Mouse (Mus musculus): ENCODE measurements around the gene Max. TPM values are rescaled to one million over a fixed set of nuclear protein-coding genes. Genes with fewer than 3 reads are reported as not detected.

Max gene
- polyA plus RNA-seq, 1 experiment, result 27.4 TPM

GRCm38 (mm10) chr12:76920990-76921389 lies 41.0 kb downstream of the Max start:
- DNase-seq (ENCODE audit: low read depth), result no peak

- no peak for DNase-seq (ENCODE audit: low read depth)
These were observed 41.6 kb downstream of the Max start for GRCm38 (mm10) chr12:76920398-76920797.

- no peak for DNase-seq (ENCODE audit: low read depth)
These were observed 43.1 kb downstream of the Max start for GRCm38 (mm10) chr12:76918855-76919254.

GRCm38 (mm10) chr12:76918113-76918512 lies 43.9 kb downstream of the Max start:
- DNase-seq (ENCODE audit: low read depth), result no peak

- DNase-seq (ENCODE audit: low read depth), result no peak
These were observed 45.8 kb downstream of the Max start for GRCm38 (mm10) chr12:76916163-76916562.

- no peak for DNase-seq (ENCODE audit: low read depth)
These were observed 49.8 kb downstream of the Max start for GRCm38 (mm10) chr12:76912193-76912592.

GRCm38 (mm10) chr12:76911171-76911726 lies 50.8 kb downstream of the Max start:
- DNase-seq (ENCODE audit: low read depth), result no peak

GRCm38 (mm10) chr12:76910258-76910940 lies 51.6 kb downstream of the Max start:
- no peak for DNase-seq (ENCODE audit: low read depth)

GRCm38 (mm10) chr12:76909218-76909617 lies 52.8 kb downstream of the Max start:
- DNase-seq (ENCODE audit: low read depth), result no peak

- DNase-seq (ENCODE audit: low read depth), result no peak
These were observed 55.7 kb downstream of the Max start for GRCm38 (mm10) chr12:76906278-76906677.

- DNase-seq (ENCODE audit: low read depth), result no peak
These were observed 60.3 kb downstream of the Max start for GRCm38 (mm10) chr12:76901508-76902294.

- no peak for DNase-seq (ENCODE audit: low read depth)
These were observed 62.6 kb downstream of the Max start for GRCm38 (mm10) chr12:76899261-76899975.

- DNase-seq (ENCODE audit: low read depth), result no peak
These were observed 63.9 kb downstream of the Max start for GRCm38 (mm10) chr12:76898141-76898540.

- no peak for DNase-seq (ENCODE audit: low read depth)
These were observed 65.0 kb downstream of the Max start for GRCm38 (mm10) chr12:76897006-76897405.

- no peak for DNase-seq (ENCODE audit: low read depth)
These were observed 65.4 kb downstream of the Max start for GRCm38 (mm10) chr12:76896566-76896965.

GRCm38 (mm10) chr12:76895777-76896176 lies 66.2 kb downstream of the Max start:
- no peak for DNase-seq (ENCODE audit: low read depth)

GRCm38 (mm10) chr12:76894792-76895559 lies 67.0 kb downstream of the Max start:
- DNase-seq (ENCODE audit: low read depth), result no peak

GRCm38 (mm10) chr12:76892910-76893695 lies 68.9 kb downstream of the Max start:
- no peak for DNase-seq (ENCODE audit: low read depth)

- DNase-seq (ENCODE audit: low read depth), result no peak
These were observed 70.8 kb downstream of the Max start for GRCm38 (mm10) chr12:76891160-76891559.

- no peak for DNase-seq (ENCODE audit: low read depth)
These were observed 72.4 kb downstream of the Max start for GRCm38 (mm10) chr12:76889404-76890184.

Measured in gonadal fat pad, adult 2 months (tissue).